Mouse (Mus musculus): ENCODE data around the gene Mill2.

DNA sequence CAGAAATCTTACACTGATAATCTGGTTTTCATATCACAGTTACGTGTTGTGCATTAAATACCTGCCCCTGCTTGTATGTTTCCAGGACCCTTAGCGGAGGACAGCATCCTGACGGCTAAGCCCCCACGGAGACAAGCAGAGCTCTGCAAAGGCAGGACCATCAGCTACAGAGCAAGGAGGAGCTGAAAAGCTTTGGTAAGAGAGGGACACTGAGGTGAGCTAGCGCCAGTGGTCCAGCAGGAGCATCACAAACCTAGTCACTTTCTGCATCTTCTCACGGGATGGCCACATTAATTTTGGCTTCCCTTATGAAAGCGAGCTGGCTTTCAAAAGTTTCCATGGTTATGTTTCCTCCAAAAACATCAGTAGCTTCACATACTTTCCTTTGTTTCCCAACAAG lies 33.0 kb downstream of the Mill2 start:
- TF ChIP-seq POLR2A (IDR thresholded peaks at IDR 0.05; ENCODE audit: borderline replicate concordance, extremely low read depth, low read depth, low read length) (no peak), CTCF (IDR thresholded peaks at IDR 0.05; ENCODE audit: insufficient read depth, low read length) (no peak)

Measured in lung, adult 2 months (tissue).